Mouse (Mus musculus): ENCODE data around the gene Ptpdc1. TPM values are rescaled to one million over a fixed set of nuclear protein-coding genes. Genes with fewer than 3 reads are reported as not detected.

The Ptpdc1 gene
- total and polyA plus RNA-seq, 3 experiments = 0.11 TPM; not detected in 2

DNA sequence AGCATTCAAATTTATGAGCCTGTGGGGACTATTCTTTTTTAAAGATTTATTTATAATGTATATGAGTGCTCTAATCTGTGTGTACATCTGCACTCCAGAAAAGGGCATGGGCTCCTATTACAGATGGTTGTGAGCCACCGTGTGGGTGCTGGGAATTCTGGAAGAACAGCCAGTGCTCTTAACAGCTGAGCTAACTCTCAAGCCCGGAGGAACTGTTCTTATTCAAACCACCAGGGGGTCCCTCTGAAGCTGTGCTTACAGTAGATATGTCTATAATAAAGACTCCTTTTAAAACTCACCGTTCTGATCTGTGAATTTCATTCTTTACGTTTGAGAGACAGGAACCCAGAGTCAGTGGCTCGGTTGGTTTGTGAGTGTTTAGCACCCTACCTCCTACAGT is 6.2 kb upstream of the Ptpdc1 start:
- H3K4me1 ChIP-seq (ENCODE audit: insufficient read depth, low read depth, low read length) = no peaks in the 10 kb centered on the region
- H3K27me3 ChIP-seq (ENCODE audit: insufficient read depth, low read length) = peaks cover 3% of the 10 kb centered on the region; the same call in 1 of the 2 replicates
- H3K4me3 ChIP-seq (ENCODE audit: low read depth, low read length) = no peak overlapping the region
- no peak for ATAC-seq (ENCODE audit: extremely low read depth, insufficient number of reproducible peaks, low FRiP score, poor library complexity, severe bottlenecking)
- TF ChIP-seq POLR2AphosphoS5 (IDR thresholded peaks at IDR 0.05; ENCODE audit: insufficient replicate concordance, low read depth, low read length) (no peak), TAL1 (conservative IDR thresholded peaks at IDR 0.05; ENCODE audit: low read depth, low read length) (no peak), GATA2 (IDR thresholded peaks at IDR 0.05; ENCODE audit: borderline replicate concordance, low read depth, low read length) (no peak), GATA1 (IDR thresholded peaks at IDR 0.05; ENCODE audit: borderline replicate concordance, low read length) (no peak), CTCF (IDR thresholded peaks at IDR 0.05; ENCODE audit: low read depth, low read length) (no peak)
- no peaks in the 10 kb centered on the region for H3K9me3 ChIP-seq (replicated peaks)
- H3K36me3 ChIP-seq (replicated peaks) = no peaks in the 10 kb centered on the region
- no peak for DNase-seq (ENCODE audit: low spot score)

GRCm38 (mm10) chr13:48624968-48625398 is 481 bp downstream of the Ptpdc1 start:
- no peaks in the 10 kb centered on the region for H3K4me1 ChIP-seq (ENCODE audit: insufficient read depth, low read depth, low read length)
- H3K4me3 ChIP-seq (ENCODE audit: low read depth, low read length) = no peak overlapping the region
- TF ChIP-seq GATA2 (IDR thresholded peaks at IDR 0.05; ENCODE audit: borderline replicate concordance, low read depth, low read length) = no peak
- TF ChIP-seq TAL1 (conservative IDR thresholded peaks at IDR 0.05; ENCODE audit: low read depth, low read length) = no peak
- no peak for TF ChIP-seq CTCF (IDR thresholded peaks at IDR 0.05; ENCODE audit: low read depth, low read length)
- TF ChIP-seq GATA1 (IDR thresholded peaks at IDR 0.05; ENCODE audit: borderline replicate concordance, low read length) = no peak
- no peak for TF ChIP-seq POLR2AphosphoS5 (IDR thresholded peaks at IDR 0.05; ENCODE audit: insufficient replicate concordance, low read depth, low read length)
- DNase-seq (ENCODE audit: low spot score) (no peak), ATAC-seq (ENCODE audit: extremely low read depth, insufficient number of reproducible peaks, low FRiP score, poor library complexity, severe bottlenecking) (no peak)
- no peaks in the 10 kb centered on the region for H3K27me3 ChIP-seq (ENCODE audit: insufficient read depth, low read length)
- H3K9me3 ChIP-seq (replicated peaks) = peaks cover 9% of the 10 kb centered on the region
- H3K36me3 ChIP-seq (replicated peaks) = no peaks in the 10 kb centered on the region

- no peaks in the 10 kb centered on the region for H3K36me3 ChIP-seq (replicated peaks)
- peaks cover 2% of the 10 kb centered on the region; the same call in 1 of the 2 replicates for H3K27me3 ChIP-seq (ENCODE audit: insufficient read depth, low read length)
- peaks cover 18% of the 10 kb centered on the region for H3K9me3 ChIP-seq (replicated peaks)
- TF ChIP-seq GATA1 (IDR thresholded peaks at IDR 0.05; ENCODE audit: borderline replicate concordance, low read length) (no peak), GATA2 (IDR thresholded peaks at IDR 0.05; ENCODE audit: borderline replicate concordance, low read depth, low read length) (no peak), POLR2AphosphoS5 (IDR thresholded peaks at IDR 0.05; ENCODE audit: insufficient replicate concordance, low read depth, low read length) (no peak), CTCF (IDR thresholded peaks at IDR 0.05; ENCODE audit: low read depth, low read length) (no peak), TAL1 (conservative IDR thresholded peaks at IDR 0.05; ENCODE audit: low read depth, low read length) (no peak)
- ATAC-seq (ENCODE audit: extremely low read depth, insufficient number of reproducible peaks, low FRiP score, poor library complexity, severe bottlenecking) (no peak), DNase-seq (ENCODE audit: low spot score) (no peak)
- no peak overlapping the region for H3K4me3 ChIP-seq (ENCODE audit: low read depth, low read length)
- H3K4me1 ChIP-seq (ENCODE audit: insufficient read depth, low read depth, low read length) = no peaks in the 10 kb centered on the region
These were observed 6.6 kb downstream of the Ptpdc1 start for GRCm38 (mm10) chr13:48618890-48619289.

DNA sequence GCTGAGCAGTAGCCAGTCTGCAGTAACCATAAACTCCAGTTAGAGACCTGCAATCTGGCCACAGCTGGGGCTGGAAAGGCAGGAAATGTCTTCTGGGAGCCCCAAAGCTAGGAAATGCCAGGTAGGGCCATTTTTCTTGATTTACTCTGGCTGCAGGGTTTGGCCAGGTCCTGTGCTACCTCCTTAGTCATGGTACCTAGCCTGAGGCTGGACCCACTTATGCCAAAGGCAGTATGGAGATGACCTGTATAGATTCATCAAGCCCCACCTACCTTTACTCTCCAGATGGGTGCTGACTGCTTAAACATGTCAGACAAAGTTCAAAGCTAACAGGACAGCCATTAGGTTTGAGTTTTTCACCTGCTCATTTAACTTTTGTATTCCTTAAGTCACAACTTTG is 7.7 kb downstream of the Ptpdc1 start:
- H3K27me3 ChIP-seq (ENCODE audit: insufficient read depth, low read length) = peaks cover 2% of the 10 kb centered on the region; the same call in 1 of the 2 replicates
- no peak for TF ChIP-seq TAL1 (conservative IDR thresholded peaks at IDR 0.05; ENCODE audit: low read depth, low read length)
- no peak for TF ChIP-seq GATA1 (IDR thresholded peaks at IDR 0.05; ENCODE audit: borderline replicate concordance, low read length)
- TF ChIP-seq GATA2 (IDR thresholded peaks at IDR 0.05; ENCODE audit: borderline replicate concordance, low read depth, low read length) = no peak
- TF ChIP-seq POLR2AphosphoS5 (IDR thresholded peaks at IDR 0.05; ENCODE audit: insufficient replicate concordance, low read depth, low read length) = no peak
- no peak for TF ChIP-seq CTCF (IDR thresholded peaks at IDR 0.05; ENCODE audit: low read depth, low read length)
- no peak overlapping the region for H3K4me3 ChIP-seq (ENCODE audit: low read depth, low read length)
- no peaks in the 10 kb centered on the region for H3K4me1 ChIP-seq (ENCODE audit: insufficient read depth, low read depth, low read length)
- DNase-seq (ENCODE audit: low spot score) (no peak), ATAC-seq (ENCODE audit: extremely low read depth, insufficient number of reproducible peaks, low FRiP score, poor library complexity, severe bottlenecking) (no peak)
- H3K36me3 ChIP-seq (replicated peaks) = no peaks in the 10 kb centered on the region
- peaks cover 18% of the 10 kb centered on the region for H3K9me3 ChIP-seq (replicated peaks)

- DNase-seq (ENCODE audit: low spot score) (no peak), ATAC-seq (ENCODE audit: extremely low read depth, insufficient number of reproducible peaks, low FRiP score, poor library complexity, severe bottlenecking) (no peak)
- Histone ChIP-seq H3K4me1 (ENCODE audit: insufficient read depth, low read depth, low read length) (no peaks in the 10 kb centered on the region), H3K9me3 (replicated peaks) (peaks cover 18% of the 10 kb centered on the region), H3K27me3 (ENCODE audit: insufficient read depth, low read length) (peaks cover 2% of the 10 kb centered on the region; the same call in 1 of the 2 replicates), H3K36me3 (replicated peaks) (no peaks in the 10 kb centered on the region), H3K4me3 (ENCODE audit: low read depth, low read length) (no peak overlapping the region)
- no peak for TF ChIP-seq GATA1 (IDR thresholded peaks at IDR 0.05; ENCODE audit: borderline replicate concordance, low read length)
- TF ChIP-seq GATA2 (IDR thresholded peaks at IDR 0.05; ENCODE audit: borderline replicate concordance, low read depth, low read length) = no peak
- no peak for TF ChIP-seq CTCF (IDR thresholded peaks at IDR 0.05; ENCODE audit: low read depth, low read length)
- TF ChIP-seq TAL1 (conservative IDR thresholded peaks at IDR 0.05; ENCODE audit: low read depth, low read length) = no peak
- TF ChIP-seq POLR2AphosphoS5 (IDR thresholded peaks at IDR 0.05; ENCODE audit: insufficient replicate concordance, low read depth, low read length) = no peak
These were observed 10.9 kb downstream of the Ptpdc1 start for GRCm38 (mm10) chr13:48614525-48614924.

- H3K4me3 ChIP-seq (ENCODE audit: low read depth, low read length) = no peak overlapping the region
- H3K27me3 ChIP-seq (ENCODE audit: insufficient read depth, low read length) = no peaks in the 10 kb centered on the region
- H3K4me1 ChIP-seq (ENCODE audit: insufficient read depth, low read depth, low read length) = no peaks in the 10 kb centered on the region
- H3K9me3 ChIP-seq (replicated peaks) = no peaks in the 10 kb centered on the region
- TF ChIP-seq POLR2AphosphoS5 (IDR thresholded peaks at IDR 0.05; ENCODE audit: insufficient replicate concordance, low read depth, low read length) (no peak), CTCF (IDR thresholded peaks at IDR 0.05; ENCODE audit: low read depth, low read length) (no peak), TAL1 (conservative IDR thresholded peaks at IDR 0.05; ENCODE audit: low read depth, low read length) (no peak), GATA1 (IDR thresholded peaks at IDR 0.05; ENCODE audit: borderline replicate concordance, low read length) (no peak), GATA2 (IDR thresholded peaks at IDR 0.05; ENCODE audit: borderline replicate concordance, low read depth, low read length) (no peak)
- DNase-seq (ENCODE audit: low spot score) (no peak), ATAC-seq (ENCODE audit: extremely low read depth, insufficient number of reproducible peaks, low FRiP score, poor library complexity, severe bottlenecking) (no peak)
- no peaks in the 10 kb centered on the region for H3K36me3 ChIP-seq (replicated peaks)
These were observed 16.4 kb downstream of the Ptpdc1 start for GRCm38 (mm10) chr13:48609106-48609505.

Data from G1E (cell line).